Mouse (Mus musculus) induced T-regulatory cell, adult 2 months (primary cell): ENCODE results near the gene Kif22.
"Not testable (repeated sequence)": the region's sequence is repeated elsewhere in the genome, so short reads cannot be mapped to it uniquely, and the experiment has no call there.

ENCODE experiments used
- DNase-seq: peaks from one replicate; pipeline ENCODE4 v3.0.0-alpha.2; 2012; ENCODE audit warnings: low read depth

The Kif22 gene

DNA sequence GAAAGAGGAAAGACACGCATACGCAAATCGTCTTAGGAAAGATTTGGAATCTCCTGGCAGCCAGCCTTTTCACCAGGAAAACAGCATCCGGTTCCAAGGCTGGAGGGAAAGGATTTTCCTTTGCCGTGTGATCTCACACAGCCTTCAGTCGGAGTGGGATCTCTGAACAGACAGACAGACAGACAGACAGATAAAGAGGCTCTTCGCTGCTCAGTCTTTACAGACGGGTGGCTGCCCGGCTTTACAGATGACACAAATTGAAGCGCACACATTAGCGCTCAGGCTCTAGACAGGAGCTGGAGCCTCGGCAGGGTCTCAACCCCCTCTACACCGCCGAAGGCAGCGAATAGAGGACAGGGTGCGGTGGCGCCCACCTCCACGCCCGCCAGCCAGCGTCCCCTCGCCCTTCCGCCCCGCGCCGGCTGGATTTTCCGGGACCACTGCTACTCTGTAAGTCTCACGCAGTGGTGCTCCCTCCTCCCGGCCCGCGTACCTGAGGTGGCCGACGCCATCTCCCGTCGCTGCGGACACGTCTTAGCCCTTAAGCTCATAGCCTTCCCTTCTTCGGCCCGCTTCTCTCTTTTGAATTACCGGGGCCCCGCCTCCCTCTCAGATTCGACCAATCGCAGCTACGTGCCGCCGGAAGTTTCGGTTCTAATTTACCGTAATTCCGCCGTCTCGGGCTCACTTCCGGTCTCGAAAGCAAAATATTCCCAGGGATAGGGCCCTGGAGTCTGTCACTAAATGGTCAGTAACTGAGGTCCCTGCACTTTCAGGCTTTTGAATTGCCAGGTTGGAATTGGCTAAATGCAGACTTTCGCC lies at the start of gene Kif22:
TSS of gene Kif22 (minus strand) at position 621 of the 822 bp plus-strand sequence.
- DNase-seq: peak; percentile 94

- peak; percentile 99 for DNase-seq
These were observed 49.0 kb upstream of the Kif22 start, which contains the start of gene AI467606 for GRCm38 (mm10) chr7:127091114-127091896. Gene AI467606 (plus strand): TSS chr7:127091359.

DNA sequence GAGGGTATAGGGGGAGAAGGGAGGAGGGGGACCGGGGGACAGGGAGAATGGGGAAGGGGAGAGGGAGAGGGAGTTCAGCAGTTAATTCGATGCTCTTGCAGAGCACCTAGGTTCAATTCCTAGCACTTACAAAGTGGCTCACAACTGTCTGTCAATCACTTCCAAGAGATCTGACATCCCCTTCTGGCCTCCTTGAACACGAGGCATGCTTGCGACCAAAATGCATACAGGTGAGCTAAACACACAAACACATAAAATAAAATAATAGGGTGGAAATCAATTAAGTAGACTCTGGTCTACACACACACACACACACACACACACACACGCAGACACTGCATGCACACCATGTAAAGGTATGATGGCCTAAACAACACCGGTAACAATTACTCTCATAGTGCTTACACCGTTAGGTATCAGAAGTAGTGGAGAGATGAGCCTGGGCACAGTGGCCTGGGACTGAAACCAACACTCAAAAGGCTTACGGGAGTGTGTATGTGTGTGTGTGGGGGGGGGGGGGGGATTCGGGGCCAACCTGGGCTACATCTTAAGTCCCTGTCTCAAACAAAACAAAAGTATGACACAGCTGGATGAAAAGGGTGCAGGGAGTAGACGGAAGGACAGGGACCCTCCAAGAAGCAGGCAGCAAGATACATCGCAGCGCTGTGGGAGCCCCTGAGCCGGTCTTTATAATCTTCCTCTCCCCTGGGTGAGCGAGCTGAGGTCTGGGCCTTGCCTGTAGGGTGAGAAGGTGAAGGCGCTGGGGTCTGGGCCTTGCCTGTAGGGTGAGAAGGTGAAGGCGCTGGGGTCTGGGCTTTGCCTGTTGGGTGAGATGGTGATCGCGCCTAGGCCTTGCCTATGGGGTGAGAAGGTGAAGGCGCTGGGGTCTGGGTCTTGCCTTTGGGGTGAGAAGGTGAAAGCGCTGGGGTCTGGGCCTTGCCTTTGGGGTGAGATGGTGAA lies 48.2 kb upstream of the Kif22 start:
- DNase-seq: peak; percentile 78

DNA sequence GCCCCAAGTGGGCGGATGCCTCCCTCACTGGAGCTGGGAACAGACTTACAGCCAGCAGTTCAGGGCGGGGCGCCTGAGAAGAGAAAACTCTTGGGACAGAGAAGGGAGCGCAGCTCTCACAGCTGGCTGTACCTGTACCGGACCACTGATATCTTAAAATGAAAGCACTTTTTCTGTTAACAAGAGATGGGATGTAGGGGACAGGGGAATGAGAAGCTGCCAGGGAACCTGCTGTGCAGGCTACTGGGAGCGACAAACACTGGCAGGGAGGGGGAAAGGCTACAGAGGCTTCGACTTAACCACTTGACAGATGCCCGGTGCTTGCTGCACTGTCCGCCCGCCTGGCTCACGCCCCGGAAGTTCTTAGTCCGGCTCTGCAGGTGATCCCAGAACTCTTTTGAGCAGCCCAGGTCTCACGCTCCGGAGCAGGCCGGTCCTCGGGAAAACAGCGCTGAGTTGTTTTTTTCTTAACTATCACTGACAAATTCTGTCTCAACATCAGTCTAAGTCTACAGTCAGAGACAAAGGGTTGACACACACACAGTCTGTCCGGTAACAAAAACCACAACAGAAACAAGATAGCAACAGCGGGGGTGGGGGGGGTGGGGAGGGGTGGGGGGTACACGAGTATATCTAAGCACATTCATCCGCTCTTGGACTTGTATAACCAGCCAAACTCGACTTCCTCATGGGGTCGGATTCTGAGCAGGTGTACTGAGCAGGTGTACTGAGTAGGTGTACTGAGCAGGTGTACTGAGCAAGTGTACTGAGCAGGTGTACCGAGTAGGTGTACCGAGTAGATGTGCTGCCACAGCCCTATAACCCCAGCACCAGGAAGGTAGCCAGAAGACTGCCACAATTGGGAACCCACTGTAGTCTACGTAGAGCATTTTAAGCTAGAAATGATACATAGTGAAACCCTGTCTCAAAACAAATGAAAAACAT lies 46.9 kb upstream of the Kif22 start:
- DNase-seq: peak; percentile 86

- DNase-seq: peak; percentile 45
These were observed 45.8 kb upstream of the Kif22 start for GRCm38 (mm10) chr7:127088083-127088482.

DNA sequence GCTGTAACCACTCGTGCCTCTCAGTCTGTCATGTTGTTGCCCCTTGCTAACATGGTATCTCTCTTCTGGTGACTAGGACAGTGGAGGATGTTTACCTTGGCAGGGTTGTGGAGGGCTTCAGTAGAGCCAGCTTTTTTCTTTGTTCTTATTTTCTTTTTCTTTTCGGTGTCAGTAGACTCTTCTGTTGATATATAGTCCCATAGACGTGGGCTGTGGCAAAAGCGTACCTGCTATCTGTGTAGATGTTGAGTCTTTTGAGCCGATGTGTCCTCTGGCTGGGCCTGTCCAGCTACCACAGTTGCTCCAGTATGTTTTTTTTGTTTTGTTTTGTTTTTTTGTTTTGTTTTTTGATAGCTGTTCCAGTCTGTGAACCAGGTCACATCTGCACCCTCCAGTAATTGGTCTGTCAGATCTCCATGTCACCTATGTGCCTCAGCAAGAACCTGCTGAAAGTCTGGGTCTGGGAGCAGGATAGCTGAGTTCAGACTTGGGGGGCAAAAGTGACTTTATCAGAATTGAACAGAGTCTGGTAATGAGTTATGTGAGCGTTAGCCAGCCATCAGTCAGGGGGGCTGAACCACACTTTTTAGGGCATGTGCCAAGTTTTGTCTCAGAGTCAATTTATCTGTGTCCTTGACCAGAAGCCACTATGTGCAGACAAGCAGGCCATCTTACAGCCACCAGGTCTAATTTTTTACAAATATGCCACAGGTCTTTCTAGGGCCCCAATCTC lies 45.2 kb upstream of the Kif22 start, which contains the start of gene Zg16:
TSS of gene Zg16 (minus strand) at position 51 of the 733 bp plus-strand sequence.
- not testable (repeated sequence) for DNase-seq

DNA sequence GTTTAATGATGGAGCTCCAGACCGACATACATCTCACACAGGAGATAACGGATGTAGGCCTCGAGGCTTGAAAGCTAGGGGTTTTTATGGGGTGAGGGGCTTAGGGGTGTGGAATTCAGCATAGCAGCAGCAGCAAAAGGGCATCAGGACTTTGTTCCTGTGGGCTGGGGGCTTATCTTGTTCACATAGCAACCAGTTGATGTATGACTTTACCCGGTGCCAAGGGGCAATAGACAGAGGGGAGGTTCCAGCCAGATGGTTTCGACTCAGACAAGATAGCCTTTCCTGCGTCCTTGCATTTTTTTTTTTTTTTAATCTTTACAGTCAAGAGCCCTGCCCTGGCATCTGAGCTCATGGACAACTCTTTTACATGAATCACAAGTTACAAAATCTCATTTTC lies 43.5 kb upstream of the Kif22 start:
- DNase-seq: not testable (repeated sequence)

GRCm38 (mm10) chr7:127084794-127085193 lies 42.5 kb upstream of the Kif22 start:
- DNase-seq: peak; percentile 61

- peak; percentile 85 for DNase-seq
These were observed 41.4 kb upstream of the Kif22 start for GRCm38 (mm10) chr7:127083689-127084088.

DNA sequence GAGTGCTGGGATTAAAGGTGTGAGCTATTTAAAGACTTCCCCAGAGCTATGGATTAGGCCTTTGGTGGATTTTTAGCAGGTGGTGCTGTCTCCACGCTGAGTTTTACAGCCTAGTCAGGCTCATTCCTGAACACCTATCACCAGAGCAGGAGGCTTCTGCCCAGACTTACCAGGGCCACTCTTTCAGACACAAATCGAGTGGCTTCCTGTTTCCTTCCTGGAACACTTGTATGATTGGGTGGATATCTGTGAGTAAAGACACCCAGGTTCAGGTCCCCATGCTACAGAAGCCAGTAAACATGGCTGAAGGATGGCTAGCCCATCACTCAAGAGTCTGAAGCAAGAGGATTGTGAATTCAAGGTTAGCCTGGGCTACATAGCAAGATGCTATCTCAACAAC lies 40.7 kb upstream of the Kif22 start:
- DNase-seq: peak; percentile 70

DNA sequence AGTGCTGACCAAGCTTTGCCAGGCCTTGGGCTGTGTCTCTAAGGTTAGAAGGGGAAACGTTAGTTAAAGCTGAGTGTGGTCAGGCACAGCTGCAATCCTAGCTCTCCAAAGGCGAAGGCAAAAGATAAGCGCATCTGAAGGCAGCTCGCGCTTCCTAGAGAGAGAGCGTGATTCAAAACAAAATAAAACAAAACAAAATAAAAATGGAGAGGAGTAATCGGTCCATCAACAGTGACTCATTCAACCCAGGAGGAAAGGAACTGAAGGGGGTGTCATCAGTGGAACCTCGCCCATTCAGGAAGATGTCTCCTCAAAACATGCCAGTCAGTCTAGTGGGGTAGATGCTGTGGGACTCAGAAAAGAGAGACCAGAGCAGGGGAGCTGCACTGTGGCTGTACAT lies 40.0 kb upstream of the Kif22 start:
- DNase-seq: no peak

GRCm38 (mm10) chr7:127080045-127080444 lies 37.8 kb upstream of the Kif22 start:
- peak; percentile 29 for DNase-seq

DNA sequence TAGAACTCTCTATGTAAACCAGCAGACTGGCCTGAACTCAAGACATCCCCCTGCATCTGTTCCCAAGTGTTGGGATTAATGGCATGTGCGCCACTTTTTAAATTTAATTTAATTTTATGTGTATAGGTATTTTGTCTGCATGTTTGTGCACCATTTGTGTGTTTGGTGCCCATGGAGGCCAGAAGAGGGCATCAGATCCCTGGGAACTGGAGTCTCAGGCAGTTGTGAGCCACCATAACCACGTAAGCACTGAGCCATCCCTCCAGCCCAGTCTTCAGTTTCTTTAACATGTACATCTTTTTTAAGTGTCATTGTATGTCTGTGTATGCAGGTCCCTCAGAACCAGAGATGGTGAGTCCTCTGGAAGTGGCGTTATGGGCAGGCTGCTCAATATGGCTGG lies 35.4 kb upstream of the Kif22 start:
- DNase-seq: peak; percentile 75

DNA sequence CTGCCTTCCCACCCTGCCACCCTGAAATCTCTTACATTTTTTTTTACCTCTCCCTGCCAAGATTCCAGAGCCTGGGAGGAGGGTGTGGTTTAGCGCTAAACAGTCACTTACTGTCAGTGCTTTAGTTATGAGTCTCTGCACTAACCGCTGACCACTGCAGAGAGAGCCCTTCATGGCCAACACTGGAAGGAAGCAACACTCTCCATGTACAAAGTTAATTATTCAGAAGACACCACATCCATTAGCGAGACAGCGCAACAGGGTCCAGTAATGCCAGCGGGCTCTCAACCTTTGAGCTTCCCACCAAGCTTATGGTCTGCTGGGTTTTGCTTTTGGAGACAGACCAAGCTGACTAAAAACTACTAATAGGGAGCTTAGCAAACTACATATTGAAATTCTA lies 33.9 kb upstream of the Kif22 start:
- no peak for DNase-seq

GRCm38 (mm10) chr7:127073221-127073620 lies 30.9 kb upstream of the Kif22 start:
- DNase-seq: no peak

DNA sequence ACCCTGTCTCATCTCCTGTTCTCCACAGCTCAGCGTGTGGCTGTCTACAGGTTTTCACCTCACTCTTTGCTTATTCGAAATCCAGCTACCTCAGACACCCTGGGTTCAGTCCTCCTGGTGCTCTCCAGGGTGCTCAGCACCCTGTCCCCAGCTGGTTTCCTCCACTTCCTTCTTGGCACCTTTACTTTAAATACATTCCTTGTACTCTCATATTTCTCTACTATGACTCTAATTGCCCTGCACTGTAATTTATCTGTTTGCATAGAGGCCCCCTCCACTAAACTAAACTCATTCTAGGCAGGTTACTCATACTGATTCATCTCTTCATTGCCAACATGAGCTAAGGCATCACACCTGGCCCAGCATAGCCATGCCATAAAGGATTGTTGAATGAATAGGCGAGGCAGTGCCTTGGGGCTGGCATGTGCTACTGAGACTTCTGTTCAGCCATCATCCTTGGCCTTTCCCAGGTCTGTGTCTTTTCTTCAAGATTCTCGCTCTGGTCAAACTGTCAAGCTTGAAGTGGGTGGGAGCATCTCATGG lies 28.7 kb upstream of the Kif22 start:
- no peak for DNase-seq

GRCm38 (mm10) chr7:127066317-127066716 lies 24.0 kb upstream of the Kif22 start:
- no peak for DNase-seq

- DNase-seq: no peak
These were observed 23.3 kb upstream of the Kif22 start for GRCm38 (mm10) chr7:127065538-127065937.

- peak; percentile 30 for DNase-seq
These were observed 12.8 kb upstream of the Kif22 start for GRCm38 (mm10) chr7:127055026-127055585.
